Mouse (Mus musculus) thymus, postnatal 10 days (tissue): ENCODE measurements around the gene Vpreb1.

ENCODE experiments used
- DNase-seq, 2 experiments: peaks; one replicate each; pipeline ENCODE4 v3.0.0; 2021; ENCODE audit warnings: low spot score in 2 of 2

Gene Vpreb1

GRCm38 (mm10) chr16:16855541-16855940 is 15.1 kb downstream of the Vpreb1 start:
- DNase-seq = no peak

- DNase-seq = peak; percentile 56 to 82
Observed at GRCm38 (mm10) chr16:16854836-16855235, 15.8 kb downstream of the Vpreb1 start.

GRCm38 (mm10) chr16:16852411-16852810 is 18.2 kb downstream of the Vpreb1 start:
- DNase-seq = no peak

GRCm38 (mm10) chr16:16849196-16849595 is 21.4 kb downstream of the Vpreb1 start:
- DNase-seq = no peak

- DNase-seq = no peak
Observed at GRCm38 (mm10) chr16:16829671-16830070, 41.0 kb downstream of the Vpreb1 start.

- peak; percentile 68 to 72 for DNase-seq
Observed at GRCm38 (mm10) chr16:16828757-16829615, 41.7 kb downstream of the Vpreb1 start, which contains the start of gene Spag6l. Gene Spag6l, minus strand, starts transcription at chr16:16829456.

GRCm38 (mm10) chr16:16826223-16826622 is 44.4 kb downstream of the Vpreb1 start:
- DNase-seq = no peak

GRCm38 (mm10) chr16:16825476-16825875 is 45.2 kb downstream of the Vpreb1 start:
- no peak for DNase-seq
